Mouse (Mus musculus): ENCODE data around the gene 9530077C05Rik.
"Not testable (repeated sequence)": the region's sequence is repeated elsewhere in the genome, so short reads cannot be mapped to it uniquely, and the experiment has no call there.

The 9530077C05Rik gene

GRCm38 (mm10) chr9:22411002-22411857 is at the start of gene 9530077C05Rik:
9530077C05Rik (plus strand) TSS chr9:22411513.
- DNase-seq (ENCODE audit: low spot score) = peak; percentile 96

- DNase-seq (ENCODE audit: low spot score) = no peak
These were observed 45.1 kb upstream of the 9530077C05Rik start for GRCm38 (mm10) chr9:22366221-22366620.

- DNase-seq (ENCODE audit: low spot score) = no peak
These were observed 44.7 kb upstream of the 9530077C05Rik start for GRCm38 (mm10) chr9:22366621-22367020.

- no peak for DNase-seq (ENCODE audit: low spot score)
These were observed 43.3 kb upstream of the 9530077C05Rik start for GRCm38 (mm10) chr9:22368030-22368429.

- DNase-seq (ENCODE audit: low spot score) = no peak
These were observed 38.6 kb upstream of the 9530077C05Rik start for GRCm38 (mm10) chr9:22372760-22373159.

- DNase-seq (ENCODE audit: low spot score) = no peak
These were observed 35.2 kb upstream of the 9530077C05Rik start for GRCm38 (mm10) chr9:22376086-22376485.

- no peak for DNase-seq (ENCODE audit: low spot score)
These were observed 25.4 kb upstream of the 9530077C05Rik start for GRCm38 (mm10) chr9:22385890-22386289.

GRCm38 (mm10) chr9:22387901-22388300 is 23.4 kb upstream of the 9530077C05Rik start:
- DNase-seq (ENCODE audit: low spot score) = no peak

GRCm38 (mm10) chr9:22388401-22388980 is 22.8 kb upstream of the 9530077C05Rik start:
- peak; percentile 52 for DNase-seq (ENCODE audit: low spot score)

GRCm38 (mm10) chr9:22389021-22389476 is 22.3 kb upstream of the 9530077C05Rik start, which contains the start of gene Anln:
Anln (minus strand) TSS chr9:22389188.
- peak; percentile 95 for DNase-seq (ENCODE audit: low spot score)

GRCm38 (mm10) chr9:22389736-22390245 is 21.5 kb upstream of the 9530077C05Rik start:
- DNase-seq (ENCODE audit: low spot score) = no peak

GRCm38 (mm10) chr9:22390390-22390789 is 20.9 kb upstream of the 9530077C05Rik start:
- no peak for DNase-seq (ENCODE audit: low spot score)

- no peak for DNase-seq (ENCODE audit: low spot score)
These were observed 16.6 kb upstream of the 9530077C05Rik start for GRCm38 (mm10) chr9:22394725-22395124.

GRCm38 (mm10) chr9:22399021-22399420 is 12.3 kb upstream of the 9530077C05Rik start:
- DNase-seq (ENCODE audit: low spot score) = peak; percentile 29

GRCm38 (mm10) chr9:22402001-22402400 is 9.3 kb upstream of the 9530077C05Rik start:
- no peak for DNase-seq (ENCODE audit: low spot score)

- DNase-seq (ENCODE audit: low spot score) = no peak
These were observed 8.3 kb upstream of the 9530077C05Rik start for GRCm38 (mm10) chr9:22402976-22403375.

GRCm38 (mm10) chr9:22403501-22403900 is 7.8 kb upstream of the 9530077C05Rik start:
- DNase-seq (ENCODE audit: low spot score) = not testable (repeated sequence)

- DNase-seq (ENCODE audit: low spot score) = no peak
These were observed 5.9 kb upstream of the 9530077C05Rik start for GRCm38 (mm10) chr9:22405414-22405813.

GRCm38 (mm10) chr9:22407633-22408032 is 3.7 kb upstream of the 9530077C05Rik start:
- DNase-seq (ENCODE audit: low spot score) = not testable (repeated sequence)

GRCm38 (mm10) chr9:22408344-22408743 is 3.0 kb upstream of the 9530077C05Rik start:
- peak; percentile 13 for DNase-seq (ENCODE audit: low spot score)

- DNase-seq (ENCODE audit: low spot score) = no peak
These were observed 1.8 kb upstream of the 9530077C05Rik start for GRCm38 (mm10) chr9:22409501-22409900.

GRCm38 (mm10) chr9:22416187-22416586 is 4.9 kb downstream of the 9530077C05Rik start:
- DNase-seq (ENCODE audit: low spot score) = no peak

GRCm38 (mm10) chr9:22417547-22417946 is 6.2 kb downstream of the 9530077C05Rik start:
- no peak for DNase-seq (ENCODE audit: low spot score)

Measured in urinary bladder, postnatal 14 days (tissue).